Mouse (Mus musculus) forebrain, embryonic 12.5 days (tissue): Measurements from ENCODE around the gene Bet1l. TPM values are rescaled to one million over a fixed set of nuclear protein-coding genes. Genes with fewer than 3 reads are reported as not detected.
A peak's percentile ranks its signal among the peaks of the same experiment; 100 is the strongest.

Experiments
- ATAC-seq: fragments of 200-750 bp; cut with Nextera tagmentation; 2 replicates; pipeline ENCODE4 v1.8.0; 2017; ENCODE audit warnings: moderate TSS enrichment; ENCODE audit not compliant: low FRiP score
- H3K27ac ChIP-seq: fragments of 300-500 bp; sonication (generic); 2 replicates; pipeline ENCODE4 v1.5.1; 2016; ENCODE audit warnings: mild to moderate bottlenecking
- H3K27me3 ChIP-seq: fragments of 300-500 bp; sonication (generic); 2 replicates; pipeline ENCODE4 v1.6.1; 2016; ENCODE audit warnings: mild to moderate bottlenecking
- H3K36me3 ChIP-seq: fragments of 300-500 bp; sonication (generic); replicated peaks from 2 replicates; pipeline ENCODE4 v1.6.1; 2016; ENCODE audit warnings: mild to moderate bottlenecking
- H3K4me1 ChIP-seq: fragments of 300-500 bp; sonication (generic); 2 replicates; pipeline ENCODE4 v1.6.1; 2016
- H3K4me2 ChIP-seq: fragments of 300-500 bp; sonication (generic); 2 replicates; pipeline ENCODE4 v1.6.1; 2016; ENCODE audit warnings: mild to moderate bottlenecking, moderate library complexity
- H3K4me3 ChIP-seq: fragments of 300-500 bp; sonication (generic); replicated peaks from 2 replicates; pipeline ENCODE4 v1.5.1; 2016; ENCODE audit warnings: mild to moderate bottlenecking
- H3K9ac ChIP-seq: fragments of 300-500 bp; sonication (generic); 2 replicates; pipeline ENCODE4 v1.6.1; 2016; ENCODE audit warnings: mild to moderate bottlenecking
- H3K9me3 ChIP-seq: fragments of 300-500 bp; sonication (generic); 2 replicates; pipeline ENCODE4 v1.6.1; 2016
- WGBS: fragments of 180-500 bp; shearing (Covaris S2); methylation state at CpG from one replicate; pipeline ENCODE4 v1.1.7; 2016; 5-methylcytosine and 5-hydroxymethylcytosine counted together
- polyA plus RNA-seq: library from polyadenylated mRNA; unstranded; fragments of >200 nt; fragmentation: Nextera tagmentation; extraction: Ambion mirVana; gene quantifications from 2 replicates; pipeline ENCODE4 v1.2.1, GENCODE M21; 2016

Bet1l gene
- polyA plus RNA-seq, 1 experiment from 2014 or later: 27.8 TPM

DNA sequence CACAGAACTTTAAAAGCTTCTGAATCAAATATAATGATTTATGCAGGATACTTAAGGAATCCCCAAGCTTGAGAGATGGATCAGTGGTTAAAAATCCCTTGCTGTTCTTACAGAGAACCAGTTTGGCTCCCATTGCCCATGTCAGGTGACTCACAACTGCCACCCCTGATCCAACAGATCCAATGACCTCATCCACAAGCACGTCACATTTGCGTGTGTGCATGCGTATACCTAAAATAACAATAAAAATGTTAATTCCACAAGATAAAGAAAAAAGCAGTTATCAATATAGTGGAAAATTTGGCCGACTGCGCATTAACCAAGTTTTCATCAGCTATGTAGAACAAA, 36.1 kb downstream of the Bet1l start:
- Histone ChIP-seq H3K9ac (peak overlapping the region; percentile 61; the same call in 1 of the 2 replicates), H3K27me3 (peaks cover 3% of the 10 kb centered on the region; the same call in 1 of the 2 replicates), H3K9me3 (no peaks in the 10 kb centered on the region), H3K27ac (no peak overlapping the region), H3K36me3 (no peaks in the 10 kb centered on the region), H3K4me1 (peaks cover 4% of the 10 kb centered on the region; the same call in 1 of the 2 replicates), H3K4me3 (peak overlapping the region; percentile 60), H3K4me2 (peak overlapping the region; percentile 76)
- ATAC-seq: peak; percentile 37; the same call in 1 of the 2 replicates
- WGBS: 44% methylated on average over 5 of the region's 5 CpGs

GRCm38 (mm10) chr7:140820173-140820572, 37.2 kb downstream of the Bet1l start:
- no peak overlapping the region for H3K4me2 ChIP-seq
- WGBS: 85% methylated on average over 4 of the region's 4 CpGs
- ATAC-seq: no peak

DNA sequence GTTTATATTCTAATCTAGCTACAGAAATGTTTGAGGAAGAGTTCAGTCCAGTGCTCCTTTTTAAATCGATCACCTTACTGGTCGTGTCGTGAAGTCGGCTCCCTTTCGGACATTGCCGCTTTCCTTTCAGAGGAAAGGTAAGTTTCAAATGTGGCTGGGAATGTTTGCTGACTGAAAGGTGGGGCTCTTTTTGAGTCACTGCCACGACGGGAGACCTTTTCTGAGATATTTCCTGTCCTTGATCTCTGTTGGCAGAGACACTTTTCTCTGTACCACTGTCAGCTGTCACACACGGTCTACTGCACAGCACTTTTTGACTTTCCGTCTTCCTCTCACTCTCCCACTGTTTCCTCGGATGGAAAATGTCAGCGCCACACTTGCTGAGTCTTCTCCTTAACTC, 44.5 kb downstream of the Bet1l start:
- ATAC-seq: no peak
- WGBS: 92% methylated on average over 12 of the region's 12 CpGs
- no peaks in the 10 kb centered on the region for H3K27me3 ChIP-seq
- H3K27ac ChIP-seq: no peak overlapping the region
- H3K9ac ChIP-seq: no peak overlapping the region
- H3K36me3 ChIP-seq: peaks cover 24% of the 10 kb centered on the region
- no peak overlapping the region for H3K4me2 ChIP-seq
- no peaks in the 10 kb centered on the region for H3K4me1 ChIP-seq
- no peak overlapping the region for H3K4me3 ChIP-seq
- H3K9me3 ChIP-seq: no peaks in the 10 kb centered on the region

More at GRCm38 (mm10) chr7:140820173-140820572, 37.2 kb downstream of the Bet1l start:
- Histone ChIP-seq H3K36me3 (no peaks in the 10 kb centered on the region), H3K4me3 (no peak overlapping the region), H3K9me3 (no peaks in the 10 kb centered on the region), H3K27ac (no peak overlapping the region), H3K4me1 (peaks cover 4% of the 10 kb centered on the region; the same call in 1 of the 2 replicates), H3K27me3 (no peaks in the 10 kb centered on the region; the same call in 1 of the 2 replicates), H3K9ac (no peak overlapping the region)

DNA sequence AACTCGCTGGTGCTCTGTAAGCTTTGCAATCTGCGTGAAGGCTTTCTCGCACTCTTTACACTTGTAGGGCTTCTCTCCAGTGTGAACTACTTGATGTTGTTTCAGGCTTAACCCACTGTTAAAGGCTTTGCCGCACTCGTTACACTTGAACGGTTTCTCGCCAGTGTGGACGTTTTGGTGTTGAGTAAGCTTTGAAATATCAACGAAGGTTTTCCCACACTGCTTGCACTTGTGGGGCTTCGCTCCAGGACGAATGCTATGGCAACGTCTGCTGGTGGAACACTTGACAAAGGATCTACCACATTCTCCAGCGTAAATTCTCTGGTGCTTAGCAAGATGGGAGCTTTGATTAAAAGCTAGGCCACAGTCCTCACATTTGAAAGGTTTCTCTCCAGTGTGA, 45.7 kb downstream of the Bet1l start:
- H3K4me3 ChIP-seq: no peak overlapping the region
- no peaks in the 10 kb centered on the region for H3K9me3 ChIP-seq
- no peaks in the 10 kb centered on the region for H3K27me3 ChIP-seq
- H3K27ac ChIP-seq: no peak overlapping the region
- H3K4me1 ChIP-seq: no peaks in the 10 kb centered on the region
- H3K4me2 ChIP-seq: no peak overlapping the region
- 87% methylated on average over 13 of the region's 13 CpGs for WGBS
- peaks cover 24% of the 10 kb centered on the region for H3K36me3 ChIP-seq
- no peak overlapping the region for H3K9ac ChIP-seq
- ATAC-seq: no peak

DNA sequence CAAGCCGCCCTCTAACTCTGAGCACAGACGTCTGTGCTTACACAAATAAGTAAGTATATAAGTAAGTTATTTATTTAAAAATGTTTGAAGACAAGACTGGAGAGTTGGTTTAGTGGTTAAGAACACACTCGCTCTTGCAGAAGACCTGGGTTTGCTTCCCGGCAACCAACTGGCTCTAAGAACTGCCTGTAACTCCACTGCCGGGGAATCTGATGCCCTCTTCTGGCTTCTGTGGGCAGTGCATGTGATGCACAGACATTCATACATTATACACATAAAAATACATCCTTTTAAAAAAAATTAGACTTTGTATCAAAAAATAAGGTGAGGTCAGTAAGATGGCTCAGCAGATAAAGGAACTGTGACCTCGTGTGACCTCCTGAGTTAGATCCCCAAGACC, 46.9 kb downstream of the Bet1l start:
- 91% methylated on average over 6 of the region's 6 CpGs for WGBS
- H3K27ac ChIP-seq: no peak overlapping the region
- no peak overlapping the region for H3K4me2 ChIP-seq
- H3K9me3 ChIP-seq: no peaks in the 10 kb centered on the region
- no peaks in the 10 kb centered on the region for H3K4me1 ChIP-seq
- ATAC-seq: no peak
- H3K36me3 ChIP-seq: peaks cover 24% of the 10 kb centered on the region
- no peaks in the 10 kb centered on the region for H3K27me3 ChIP-seq
- H3K9ac ChIP-seq: no peak overlapping the region
- no peak overlapping the region for H3K4me3 ChIP-seq

DNA sequence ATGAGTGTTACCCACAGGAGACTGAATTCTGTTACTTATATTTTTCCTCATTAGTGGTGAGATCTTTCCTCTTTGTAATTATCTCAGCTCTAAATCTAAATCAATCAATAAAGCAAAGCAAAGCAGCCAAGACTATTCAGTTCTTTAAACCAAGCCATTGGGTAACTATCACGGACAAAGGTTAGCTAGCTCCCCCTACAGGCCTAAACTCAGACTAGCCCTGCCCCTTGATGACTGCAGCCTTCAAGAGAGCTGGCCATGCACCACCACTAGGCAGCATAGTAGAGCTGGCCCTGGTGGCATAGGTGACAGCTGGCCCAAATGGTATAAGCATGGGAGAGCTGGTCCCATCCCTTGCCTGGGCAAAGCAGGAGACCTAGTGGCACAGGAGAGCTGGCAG, 51.7 kb downstream of the Bet1l start:
- H3K9ac ChIP-seq: no peak overlapping the region
- no peaks in the 10 kb centered on the region for H3K27me3 ChIP-seq
- H3K27ac ChIP-seq: no peak overlapping the region
- H3K4me2 ChIP-seq: no peak overlapping the region
- no peak for ATAC-seq
- 13% methylated on average over 1 of the region's 1 CpGs for WGBS
- H3K4me3 ChIP-seq: no peak overlapping the region
- no peaks in the 10 kb centered on the region for H3K4me1 ChIP-seq
- H3K9me3 ChIP-seq: no peaks in the 10 kb centered on the region
- H3K36me3 ChIP-seq: no peaks in the 10 kb centered on the region

Other genes with a start within 250 kb of the Bet1l start
- not detected in 2 replicates for gene Olfr61, start 228.6 kb downstream of the Bet1l start, polyA plus RNA-seq
- gene Olfr53, start 211.1 kb downstream of the Bet1l start, polyA plus RNA-seq: not detected in 2 replicates
- gene Olfr539, start 197.6 kb downstream of the Bet1l start, polyA plus RNA-seq: not detected in 2 replicates
- not detected in 2 replicates for gene Olfr45, start 175.6 kb downstream of the Bet1l start, polyA plus RNA-seq
- not detected in 2 replicates for gene Olfr541, start 160.3 kb downstream of the Bet1l start, polyA plus RNA-seq
- gene Cyp2e1, start 93.8 kb downstream of the Bet1l start, polyA plus RNA-seq: not detected in 2 replicates
- gene Syce1, start 69.7 kb downstream of the Bet1l start, polyA plus RNA-seq: 0.13 and 0.31 TPM in 2 replicates
- gene Zfp941, start 35.4 kb downstream of the Bet1l start, polyA plus RNA-seq: 7.0 and 7.4 TPM in 2 replicates
- not detected in 2 replicates for gene Urah, start 22.6 kb downstream of the Bet1l start, polyA plus RNA-seq
- not detected in 2 replicates for gene Scgb1c1, start 12.0 kb downstream of the Bet1l start, polyA plus RNA-seq
- 0.13 TPM in 1 of 2 replicates, not detected in the other for gene Odf3, start 9.8 kb downstream of the Bet1l start, polyA plus RNA-seq
- not detected in 2 replicates for gene Gm45785, start 1.2 kb downstream of the Bet1l start, polyA plus RNA-seq
- 60.3 and 65.6 TPM in 2 replicates for gene Ric8a, start 620 bp downstream of the Bet1l start, polyA plus RNA-seq
- gene Psmd13, start 24.4 kb upstream of the Bet1l start, polyA plus RNA-seq: 307 and 318 TPM in 2 replicates
- 24.7 and 26.1 TPM in 2 replicates for gene Sirt3, start 24.7 kb upstream of the Bet1l start, polyA plus RNA-seq
- not detected in 2 replicates for gene Cox8b, start 42.9 kb upstream of the Bet1l start, polyA plus RNA-seq
- gene Nlrp6, start 63.3 kb upstream of the Bet1l start, polyA plus RNA-seq: 0.13 and 0.17 TPM in 2 replicates
- 12.7 and 12.9 TPM in 2 replicates for gene Pgghg, start 83.8 kb upstream of the Bet1l start, polyA plus RNA-seq
- 0.78 and 1.4 TPM in 2 replicates for gene Ifitm5, start 92.7 kb upstream of the Bet1l start, polyA plus RNA-seq
- not detected in 2 replicates for gene Gm45717, start 98.4 kb upstream of the Bet1l start, polyA plus RNA-seq
- gene Ifitm2, start 98.4 kb upstream of the Bet1l start, polyA plus RNA-seq: 178 and 217 TPM in 2 replicates
- gene Ifitm1, start 109.6 kb upstream of the Bet1l start, polyA plus RNA-seq: 5.8 and 6.2 TPM in 2 replicates
- gene Ifitm3, start 153.2 kb upstream of the Bet1l start, polyA plus RNA-seq: 11.6 and 13.0 TPM in 2 replicates
- not detected in 2 replicates for gene Ifitm6, start 160.3 kb upstream of the Bet1l start, polyA plus RNA-seq
- gene Gm17387, start 171.6 kb upstream of the Bet1l start, polyA plus RNA-seq: not detected in 2 replicates
- 40.7 and 43.6 TPM in 2 replicates for gene B4galnt4, start 203.5 kb upstream of the Bet1l start, polyA plus RNA-seq
- 1.3 and 1.5 TPM in 2 replicates for gene Pkp3, start 220.6 kb upstream of the Bet1l start, polyA plus RNA-seq
- 1.3 and 1.5 TPM in 2 replicates for gene Sigirr, start 243.0 kb upstream of the Bet1l start, polyA plus RNA-seq